Mouse (Mus musculus) liver, embryonic 14.5 days (tissue): Measurements from ENCODE around the gene Gnat3. TPM values are rescaled to one million over a fixed set of nuclear protein-coding genes. Genes with fewer than 3 reads are reported as not detected.
"Not testable (repeated sequence)": the region's sequence is repeated elsewhere in the genome, so short reads cannot be mapped to it uniquely, and the experiment has no call there.

ENCODE experiments used
- ATAC-seq: fragments of 200-750 bp; cut with Nextera tagmentation; 2 replicates; pipeline ENCODE4 v1.8.0; 2017; ENCODE audit warnings: moderate number of reproducible peaks, mild to moderate bottlenecking, moderate library complexity; ENCODE audit not compliant: insufficient read depth
- DNase-seq, 3 experiments: peaks; one replicate each; pipeline ENCODE4 v3.0.0-alpha.2; 2012 to 2013; ENCODE audit warnings: low read depth in 3 of 3, low spot score in 3 of 3
- H3K27ac ChIP-seq: fragments of 300-500 bp; sonication (generic); 2 replicates; pipeline ENCODE4 v1.5.1; 2014; ENCODE audit warnings: moderate library complexity, mild to moderate bottlenecking, control low read depth, inconsistent platforms
- H3K27me3 ChIP-seq: fragments of 300-500 bp; sonication (generic); 2 replicates; pipeline ENCODE4 v1.6.1; 2014; ENCODE audit warnings: mild to moderate bottlenecking, low read length, moderate library complexity; ENCODE audit not compliant: control insufficient read depth, insufficient read depth
- H3K36me3 ChIP-seq: fragments of 300-500 bp; sonication (generic); replicated peaks from 2 replicates; pipeline ENCODE4 v1.6.1; 2014; ENCODE audit warnings: low read depth; ENCODE audit not compliant: control insufficient read depth, insufficient read depth
- H3K4me1 ChIP-seq, 2 experiments: fragments of 200-500 bp in 1 of 2; fragments of 300-500 bp in 1 of 2; sonication (generic) in 1 of 2; replicated peaks; 2 replicates each; pipeline ENCODE4 v1.6.1; 2012 to 2014; ENCODE audit warnings: antibody characterized with exemption in 1 of 2, inconsistent platforms in 1 of 2, low read length in 1 of 2; ENCODE audit not compliant: control insufficient read depth in 2 of 2, insufficient read depth in 2 of 2
- H3K4me2 ChIP-seq: fragments of 300-500 bp; sonication (generic); 2 replicates; pipeline ENCODE4 v1.6.1; 2014; ENCODE audit warnings: low read depth, mild to moderate bottlenecking, control low read depth, moderate library complexity
- H3K4me3 ChIP-seq, 2 experiments: fragments of 200-500 bp in 1 of 2; fragments of 300-500 bp in 1 of 2; sonication (generic) in 1 of 2; 2 replicates each; pipeline ENCODE4 v1.5.1; 2012 to 2014; ENCODE audit warnings: low read depth in 2 of 2, low read length in 2 of 2, mild to moderate bottlenecking in 2 of 2, control low read depth in 1 of 2, inconsistent platforms in 1 of 2, moderate library complexity in 1 of 2; ENCODE audit not compliant: insufficient read depth in 1 of 2
- H3K9ac ChIP-seq: fragments of 300-500 bp; sonication (generic); replicated peaks from 2 replicates; pipeline ENCODE4 v1.6.1; 2014; ENCODE audit warnings: mild to moderate bottlenecking, control low read depth, moderate library complexity
- H3K9me3 ChIP-seq: fragments of 300-500 bp; sonication (generic); 2 replicates; pipeline ENCODE4 v1.6.1; 2016; ENCODE audit warnings: low read length, mixed read lengths; ENCODE audit not compliant: control insufficient read depth
- CTCF ChIP-seq: IDR thresholded peaks from 2 replicates; pipeline ENCODE4 v1.5.1; 2016; ENCODE audit warnings: antibody characterized with exemption, low read depth, control low read depth
- EP300 ChIP-seq: IDR thresholded peaks from 2 replicates; pipeline ENCODE4 v1.6.1; 2016; ENCODE audit warnings: antibody characterized with exemption, low read depth
- WGBS: fragments of 180-500 bp; shearing (Covaris S2); extraction: QIAGEN DNeasy Blood & Tissue Kit; methylation state at CpG from one replicate; pipeline ENCODE4 v1.1.7; 2014; ENCODE audit not compliant: insufficient replicate concordance; 5-methylcytosine and 5-hydroxymethylcytosine counted together
- polyA plus RNA-seq, 2 experiments: library from polyadenylated mRNA; depleted of rRNA in 1 of 2; stranded (reverse) in 1 of 2; unstranded in 1 of 2; fragments of >200 nt; fragmentation: Nextera tagmentation in 1 of 2; extraction: Ambion mirVana in 1 of 2; gene quantifications; 2 replicates each; pipeline versions ENCODE4 v1.2.1 to v1.2.3; 2012 to 2014

The Gnat3 gene
- polyA plus RNA-seq, 2 experiments, result not detected

DNA sequence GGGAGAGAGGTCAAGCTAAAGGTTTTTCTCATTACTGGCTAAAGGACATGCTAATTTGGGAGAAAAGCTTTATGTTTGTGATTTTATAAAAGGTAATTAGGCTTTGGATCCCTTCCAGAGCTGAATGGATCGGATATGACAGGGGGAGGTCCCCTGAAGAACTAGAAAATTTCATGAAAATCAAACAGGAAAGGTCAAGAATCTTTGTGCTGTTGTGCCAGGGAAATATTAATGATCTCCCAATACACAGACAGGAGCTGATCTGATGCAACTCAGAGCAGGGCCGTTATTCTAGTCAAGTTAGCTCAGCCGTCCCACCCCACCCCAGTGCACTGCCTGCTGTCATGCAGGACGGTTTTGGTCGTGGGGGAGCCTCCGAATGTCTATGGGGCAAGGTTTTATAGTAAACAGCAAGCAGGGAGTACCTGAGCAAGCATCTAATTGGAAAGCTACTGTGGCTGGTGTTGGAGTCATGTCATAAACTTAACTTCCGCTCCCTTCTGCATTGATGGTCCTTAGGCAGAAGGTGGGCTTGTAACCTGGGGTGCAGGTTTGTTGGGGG is 33.3 kb upstream of the Gnat3 start:
- 58% methylated on average over 7 of the region's 7 CpGs for WGBS
- Histone ChIP-seq H3K4me3 (no peak overlapping the region), H3K4me2 (no peak overlapping the region), H3K4me1 (0 out of 4 replicates have a peak, but pooled peaks cover 0 to 3% of the 10 kb centered on the region in 2 experiments), H3K27ac (no peak overlapping the region), H3K27me3 (no peaks in the 10 kb centered on the region), H3K9me3 (no peaks in the 10 kb centered on the region), H3K9ac (no peak overlapping the region), H3K36me3 (no peaks in the 10 kb centered on the region)
- no peak for DNase-seq
- TF ChIP-seq CTCF (no peak), EP300 (no peak)
- ATAC-seq, result no peak

DNA sequence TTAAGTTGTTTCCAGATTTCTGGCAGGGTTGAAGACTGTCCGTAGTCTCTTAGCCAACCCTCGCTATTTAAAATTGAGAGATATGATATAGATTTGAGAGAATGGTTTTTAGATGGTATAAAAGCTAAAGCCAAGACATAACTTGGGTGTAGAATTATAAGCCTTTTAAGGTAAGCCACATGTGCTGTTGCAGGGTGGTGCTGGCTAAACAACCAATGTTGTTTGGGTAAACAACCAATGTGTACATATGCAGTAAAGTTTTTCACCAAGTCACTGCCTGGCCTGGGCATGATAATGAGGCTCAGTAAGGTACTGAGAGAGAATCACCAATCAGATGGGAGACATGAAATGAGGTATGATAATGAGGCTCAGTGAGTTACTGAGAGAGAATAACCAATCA is 30.8 kb upstream of the Gnat3 start:
- ATAC-seq, result peak; percentile 60; the same call in 1 of the 2 replicates
- not testable (repeated sequence) for H3K27ac ChIP-seq
- 78% methylated on average over 2 of the region's 2 CpGs for WGBS

DNA sequence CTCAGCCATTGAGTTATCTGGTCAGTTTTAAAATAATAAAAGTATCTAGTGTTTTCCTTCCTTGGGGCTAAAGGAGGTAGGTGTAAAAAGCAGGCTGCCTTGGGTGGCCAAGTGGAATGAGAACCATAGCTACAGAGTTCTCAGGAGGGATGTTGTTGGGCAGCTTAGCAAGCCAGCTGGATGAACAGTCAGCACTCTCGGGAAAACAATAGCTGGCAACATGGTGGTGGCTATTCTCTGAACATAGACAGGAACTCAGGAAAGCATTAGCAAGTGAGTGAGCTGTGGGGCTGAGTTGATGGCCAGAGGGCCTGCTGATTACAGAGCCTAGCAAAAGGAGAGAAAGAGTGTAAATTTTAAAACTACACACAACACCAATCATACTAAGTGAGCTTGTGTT is 27.8 kb upstream of the Gnat3 start:
- no peak for DNase-seq
- Histone ChIP-seq H3K9me3 (no peaks in the 10 kb centered on the region), H3K27me3 (no peaks in the 10 kb centered on the region), H3K9ac (no peak overlapping the region), H3K4me1 (peaks cover 2 to 4% of the 10 kb centered on the region in 2 experiments; a peak in 3 of 4 replicates), H3K4me3 (no peak overlapping the region), H3K27ac (no peak overlapping the region), H3K36me3 (no peaks in the 10 kb centered on the region), H3K4me2 (no peak overlapping the region)
- TF ChIP-seq CTCF, result no peak
- TF ChIP-seq EP300, result no peak
- no peak for ATAC-seq
- 33% methylated on average over 1 of the region's 1 CpGs for WGBS

More for the DNA sequence above, 30.8 kb upstream of the Gnat3 start:
- H3K4me1 ChIP-seq, H3K27me3 ChIP-seq, H3K4me3 ChIP-seq, H3K36me3 ChIP-seq, H3K4me2 ChIP-seq, DNase-seq, H3K9me3 ChIP-seq, H3K9ac ChIP-seq: not testable (repeated sequence)

DNA sequence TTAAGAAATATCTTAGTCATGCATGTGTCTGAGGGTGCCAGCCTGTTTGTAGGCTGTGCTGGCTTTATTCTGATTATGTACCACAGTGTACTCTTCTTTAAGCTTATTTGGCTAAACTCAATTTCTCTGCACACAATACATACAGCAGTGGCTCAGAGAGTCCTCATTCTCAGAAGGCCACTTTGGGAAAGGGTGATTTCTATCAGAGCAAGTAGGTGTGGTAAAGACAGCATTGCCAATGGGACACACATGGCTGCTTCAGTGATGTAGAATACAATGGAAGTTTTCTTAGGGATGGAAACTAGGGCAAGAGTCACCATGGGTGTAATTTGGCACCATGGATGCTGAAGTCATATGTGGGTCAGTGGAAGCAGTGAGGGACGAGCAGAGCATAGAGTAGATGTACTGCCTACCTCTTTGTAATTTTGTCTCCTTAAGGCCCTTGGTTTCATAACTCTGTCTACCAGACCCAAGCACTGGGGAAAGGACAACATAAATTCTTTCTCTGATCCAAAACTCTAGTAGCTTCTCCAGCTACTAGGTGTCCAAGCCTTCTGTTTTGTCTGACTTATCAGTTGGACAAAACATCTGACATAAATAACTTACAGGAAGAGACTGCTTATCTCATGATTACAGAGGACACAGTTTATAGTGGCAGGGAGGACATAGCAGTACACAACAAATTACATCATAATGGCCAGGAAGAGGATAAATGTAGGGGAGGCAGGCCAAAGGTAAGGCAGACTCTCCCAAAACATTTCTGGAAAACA is 24.0 kb upstream of the Gnat3 start:
- ATAC-seq, result peak; percentile 86
- no peak overlapping the region for H3K4me3 ChIP-seq
- H3K9me3 ChIP-seq, result no peaks in the 10 kb centered on the region
- H3K36me3 ChIP-seq, result no peaks in the 10 kb centered on the region
- no peak overlapping the region for H3K4me2 ChIP-seq
- H3K27ac ChIP-seq, result no peak overlapping the region
- DNase-seq, result peak in 1 of 3 experiments; percentile 1
- TF ChIP-seq EP300 (peak; percentile 61), CTCF (no peak)
- 33% methylated on average over 1 of the region's 1 CpGs for WGBS
- no peak overlapping the region for H3K9ac ChIP-seq
- no peaks in the 10 kb centered on the region for H3K27me3 ChIP-seq
- peaks cover 2 to 4% of the 10 kb centered on the region in 2 experiments; a peak in 3 of 4 replicates for H3K4me1 ChIP-seq

DNA sequence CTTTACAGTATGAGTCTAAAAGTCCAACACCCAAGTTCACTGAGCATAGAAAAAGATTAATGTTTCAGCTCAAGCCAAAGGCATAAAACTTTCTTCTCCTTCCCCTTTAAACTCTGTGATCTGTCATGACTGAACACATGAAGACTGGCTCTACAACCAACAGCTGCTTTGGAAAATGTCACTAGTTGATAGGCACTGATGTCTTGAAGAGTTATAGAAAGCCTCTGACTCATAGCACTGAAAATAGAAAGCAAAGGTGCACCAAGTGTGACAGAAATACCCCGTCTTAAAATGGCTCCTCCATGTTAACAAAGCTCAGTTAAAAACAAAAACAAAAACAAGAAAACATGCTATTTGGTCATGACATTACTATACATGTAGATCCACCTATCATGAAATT is 5.9 kb upstream of the Gnat3 start:
- no peak overlapping the region for H3K9ac ChIP-seq
- 51% methylated on average over 1 of the region's 1 CpGs for WGBS
- no peak overlapping the region for H3K4me2 ChIP-seq
- H3K4me3 ChIP-seq, result no peak overlapping the region
- no peaks in the 10 kb centered on the region for H3K9me3 ChIP-seq
- DNase-seq (no peak), ATAC-seq (no peak)
- no peaks in the 10 kb centered on the region for H3K4me1 ChIP-seq
- H3K27me3 ChIP-seq, result no peaks in the 10 kb centered on the region
- H3K27ac ChIP-seq, result no peak overlapping the region
- no peak for TF ChIP-seq EP300
- TF ChIP-seq CTCF, result no peak
- H3K36me3 ChIP-seq, result no peaks in the 10 kb centered on the region
